Mouse (Mus musculus): ENCODE measurements around the gene Pakap.
A peak's percentile ranks its signal among the peaks of the same experiment; 100 is the strongest.
"Not testable (repeated sequence)": the region's sequence is repeated elsewhere in the genome, so short reads cannot be mapped to it uniquely, and the experiment has no call there.

Gene Pakap

GRCm38 (mm10) chr4:57886066-57886887 lies 318.3 kb downstream of the Pakap start:
- peak; percentile 51 to 58 for DNase-seq

- no peak for DNase-seq
These were observed 318.9 kb downstream of the Pakap start for GRCm38 (mm10) chr4:57886888-57887230.

- DNase-seq: no peak
These were observed 320.3 kb downstream of the Pakap start for GRCm38 (mm10) chr4:57888246-57888645.

- not testable (repeated sequence) for DNase-seq
These were observed 321.0 kb downstream of the Pakap start for GRCm38 (mm10) chr4:57888978-57889377.

GRCm38 (mm10) chr4:57889773-57890172 lies 321.8 kb downstream of the Pakap start:
- DNase-seq: no peak

- no peak for DNase-seq
These were observed 324.1 kb downstream of the Pakap start for GRCm38 (mm10) chr4:57892001-57892586.

GRCm38 (mm10) chr4:57895140-57895539 lies 327.2 kb downstream of the Pakap start:
- DNase-seq: no peak

GRCm38 (mm10) chr4:57895902-57896301 lies 327.9 kb downstream of the Pakap start:
- no peak for DNase-seq

GRCm38 (mm10) chr4:57896631-57897030 lies 328.7 kb downstream of the Pakap start:
- DNase-seq: peak; percentile 33 to 42

- peak; percentile 53 to 56 for DNase-seq
These were observed 333.2 kb downstream of the Pakap start for GRCm38 (mm10) chr4:57901210-57901609.

- no peak for DNase-seq
These were observed 334.6 kb downstream of the Pakap start for GRCm38 (mm10) chr4:57902619-57903018.

GRCm38 (mm10) chr4:57904211-57904610 lies 336.2 kb downstream of the Pakap start:
- DNase-seq: peak; percentile 63 to 74

GRCm38 (mm10) chr4:57904638-57905037 lies 336.7 kb downstream of the Pakap start:
- no peak for DNase-seq

GRCm38 (mm10) chr4:57906708-57907107 lies 338.7 kb downstream of the Pakap start:
- DNase-seq: no peak

- DNase-seq: no peak
These were observed 340.9 kb downstream of the Pakap start for GRCm38 (mm10) chr4:57908860-57909259.

- no peak for DNase-seq
These were observed 345.0 kb downstream of the Pakap start for GRCm38 (mm10) chr4:57913021-57913420.

- DNase-seq: no peak
These were observed 346.5 kb downstream of the Pakap start for GRCm38 (mm10) chr4:57914193-57915190.

- peak in 1 of 2 experiments; percentile 14 for DNase-seq
These were observed 347.4 kb downstream of the Pakap start for GRCm38 (mm10) chr4:57915216-57915965.

- peak; percentile 33 to 38 for DNase-seq
These were observed 348.3 kb downstream of the Pakap start, which contains the start of gene D630039A03Rik for GRCm38 (mm10) chr4:57916201-57916661. Gene D630039A03Rik, minus strand, starts transcription at chr4:57916297.

- DNase-seq: no peak
These were observed 348.7 kb downstream of the Pakap start for GRCm38 (mm10) chr4:57916711-57917110.

GRCm38 (mm10) chr4:57919494-57920423 lies 351.8 kb downstream of the Pakap start:
- DNase-seq: no peak
